Mouse (Mus musculus) bone marrow, adult 2 months (tissue): ENCODE measurements around the gene Dnajb13.

Experiments
- CTCF ChIP-seq: fragments of 200-500 bp; IDR thresholded peaks from 2 replicates; pipeline ENCODE4 v1.5.1; 2011; ENCODE audit warnings: low read length, control low read depth; ENCODE audit not compliant: control insufficient read depth, insufficient read depth
- POLR2A ChIP-seq: fragments of 200-500 bp; IDR thresholded peaks from 2 replicates; pipeline ENCODE4 v1.6.1; 2011; ENCODE audit warnings: low read depth, mild to moderate bottlenecking, control low read depth, low read length, borderline replicate concordance; ENCODE audit not compliant: control insufficient read depth

DNA sequence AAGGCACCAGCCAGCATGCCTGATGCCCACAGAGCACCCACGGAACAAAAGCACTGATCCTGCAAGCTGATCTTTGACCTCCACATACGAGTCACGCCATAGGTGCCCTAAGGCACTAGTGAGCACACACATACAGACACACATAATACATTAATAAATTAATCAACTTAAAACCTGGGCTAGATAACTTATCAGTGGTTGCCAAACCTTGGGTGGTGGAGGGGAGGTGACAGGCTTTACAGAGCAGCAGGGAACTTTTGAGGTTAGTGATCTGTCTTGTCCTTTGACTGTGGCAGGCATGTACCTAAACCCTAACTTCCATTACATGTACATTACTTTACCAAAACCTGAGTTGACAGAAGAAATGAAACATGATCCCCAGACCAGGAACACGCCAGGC, 44.6 kb upstream of the Dnajb13 start:
- TF ChIP-seq POLR2A (no peak), CTCF (no peak)
